Mouse (Mus musculus): Measurements from ENCODE around the gene Cdc42bpg.
"Not testable (repeated sequence)": the region's sequence is repeated elsewhere in the genome, so short reads cannot be mapped to it uniquely, and the experiment has no call there.

The Cdc42bpg gene

GRCm38 (mm10) chr19:6296551-6297210, 9.6 kb upstream of the Cdc42bpg start:
- DNase-seq (ENCODE audit: low read depth), result peak; percentile 76

- peak; percentile 97 for DNase-seq (ENCODE audit: low read depth)
These were observed 8.6 kb upstream of the Cdc42bpg start for GRCm38 (mm10) chr19:6297641-6298040.

- peak; percentile 19 for DNase-seq (ENCODE audit: low read depth)
These were observed 7.3 kb upstream of the Cdc42bpg start for GRCm38 (mm10) chr19:6299003-6299402.

- DNase-seq (ENCODE audit: low read depth), result peak; percentile 73
These were observed 6.6 kb upstream of the Cdc42bpg start for GRCm38 (mm10) chr19:6299450-6300267.

GRCm38 (mm10) chr19:6300402-6300841, 5.8 kb upstream of the Cdc42bpg start:
- DNase-seq (ENCODE audit: low read depth), result no peak

GRCm38 (mm10) chr19:6302114-6302513, 4.1 kb upstream of the Cdc42bpg start:
- DNase-seq (ENCODE audit: low read depth), result no peak

GRCm38 (mm10) chr19:6302522-6302921, 3.7 kb upstream of the Cdc42bpg start:
- peak; percentile 26 for DNase-seq (ENCODE audit: low read depth)

GRCm38 (mm10) chr19:6303831-6304230, 2.4 kb upstream of the Cdc42bpg start:
- no peak for DNase-seq (ENCODE audit: low read depth)

GRCm38 (mm10) chr19:6304787-6305516, 1.3 kb upstream of the Cdc42bpg start:
- peak; percentile 89 for DNase-seq (ENCODE audit: low read depth)

- DNase-seq (ENCODE audit: low read depth), result no peak
These were observed 640 bp upstream of the Cdc42bpg start for GRCm38 (mm10) chr19:6305517-6306115.

- peak; percentile 60 for DNase-seq (ENCODE audit: low read depth)
These were observed 330 bp downstream of the Cdc42bpg start for GRCm38 (mm10) chr19:6306586-6306985.

- DNase-seq (ENCODE audit: low read depth), result no peak
These were observed 1.7 kb downstream of the Cdc42bpg start for GRCm38 (mm10) chr19:6307733-6308531.

- no peak for DNase-seq (ENCODE audit: low read depth)
These were observed 3.9 kb downstream of the Cdc42bpg start for GRCm38 (mm10) chr19:6310181-6310580.

- DNase-seq (ENCODE audit: low read depth), result not testable (repeated sequence)
These were observed 5.5 kb downstream of the Cdc42bpg start for GRCm38 (mm10) chr19:6311783-6312182.

- no peak for DNase-seq (ENCODE audit: low read depth)
These were observed 7.5 kb downstream of the Cdc42bpg start for GRCm38 (mm10) chr19:6313796-6314195.

GRCm38 (mm10) chr19:6314513-6314912, 8.3 kb downstream of the Cdc42bpg start:
- DNase-seq (ENCODE audit: low read depth), result no peak

GRCm38 (mm10) chr19:6315573-6315972, 9.3 kb downstream of the Cdc42bpg start:
- DNase-seq (ENCODE audit: low read depth), result no peak

GRCm38 (mm10) chr19:6318145-6318544, 11.9 kb downstream of the Cdc42bpg start:
- no peak for DNase-seq (ENCODE audit: low read depth)

- no peak for DNase-seq (ENCODE audit: low read depth)
These were observed 15.1 kb downstream of the Cdc42bpg start for GRCm38 (mm10) chr19:6321358-6321757.

GRCm38 (mm10) chr19:6321786-6322621, 15.7 kb downstream of the Cdc42bpg start:
- DNase-seq (ENCODE audit: low read depth), result peak; percentile 86
